Mouse (Mus musculus): ENCODE measurements around the gene Trak1. TPM values are rescaled to one million over a fixed set of nuclear protein-coding genes. Genes with fewer than 3 reads are reported as not detected.
"Not testable (repeated sequence)": the region's sequence is repeated elsewhere in the genome, so short reads cannot be mapped to it uniquely, and the experiment has no call there.

The Trak1 gene
- polyA plus RNA-seq, 1 experiment from 2014 or later: 16.2 TPM

DNA sequence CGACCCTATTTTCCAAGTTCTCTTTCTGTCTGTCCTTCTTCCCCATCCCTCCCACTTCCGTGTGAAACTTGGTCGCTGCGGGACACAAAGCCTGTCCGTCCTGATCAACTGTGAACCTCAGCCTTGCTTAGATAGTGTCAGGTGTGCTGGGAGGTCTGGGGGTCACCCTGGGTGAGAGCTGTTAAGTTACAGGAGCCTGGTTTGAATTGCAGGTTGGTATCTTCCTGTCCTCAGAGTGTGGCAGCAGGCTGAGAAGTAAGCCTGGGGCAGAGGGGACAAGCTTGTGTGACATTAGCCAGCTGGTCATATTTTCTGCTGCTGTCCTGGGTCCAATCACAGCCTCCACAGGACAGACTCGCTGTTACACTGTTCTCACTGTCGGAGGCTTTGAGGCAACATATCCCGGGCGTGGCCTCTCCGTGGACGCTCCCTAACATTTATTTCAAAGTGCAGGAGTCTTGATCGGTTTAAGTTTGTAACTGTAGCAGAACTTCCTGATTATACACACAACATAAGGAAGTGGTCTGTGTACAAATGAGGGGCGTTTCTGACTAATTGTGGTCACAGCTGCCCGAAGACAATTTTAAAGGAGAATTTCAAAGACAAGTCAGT, 17.3 kb downstream of the Trak1 start:
- Histone ChIP-seq H3K27ac (ENCODE audit: low read length) (peak overlapping the region; percentile 90), H3K4me1 (ENCODE audit: insufficient read depth, low read length) (peaks cover 57% of the 10 kb centered on the region)
- 8% methylated on average over 14 of the region's 14 CpGs for WGBS

DNA sequence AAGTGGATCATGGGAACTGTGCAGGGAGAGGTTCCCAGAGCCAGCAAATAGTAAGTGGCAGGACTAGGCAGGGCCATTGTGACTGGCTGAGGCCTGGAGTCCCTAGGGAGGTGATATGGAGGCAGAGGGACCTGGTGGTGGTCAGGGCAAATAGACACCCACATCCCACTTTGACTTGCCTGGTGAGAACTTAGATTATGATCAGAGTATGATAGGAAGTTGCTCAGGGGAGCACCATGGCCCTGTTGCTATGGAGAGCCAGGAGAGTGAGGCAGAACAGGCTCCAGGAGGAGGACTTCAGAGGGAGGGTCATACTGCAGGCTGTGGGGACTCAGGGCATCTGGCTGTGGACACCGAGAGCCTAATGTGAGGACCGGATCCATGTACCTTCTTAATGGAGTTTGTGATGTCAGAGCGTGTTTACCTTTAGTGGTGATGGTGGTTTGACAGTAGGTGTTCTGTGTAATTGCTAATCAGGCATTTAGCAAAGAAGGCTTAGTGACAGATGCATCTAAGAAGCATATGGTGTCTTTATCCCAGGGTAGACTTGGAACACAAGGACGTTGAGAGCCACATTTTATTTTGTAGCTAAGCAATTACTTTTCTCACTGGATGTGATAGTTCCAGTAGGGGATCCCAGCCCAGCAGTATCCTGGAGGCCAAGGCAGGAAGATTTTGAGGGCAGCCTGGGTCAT, 18.7 kb downstream of the Trak1 start:
- H3K9me3 ChIP-seq (ENCODE audit: low read length): no peaks in the 10 kb centered on the region
- no peaks in the 10 kb centered on the region for H3K27me3 ChIP-seq (ENCODE audit: insufficient read depth, low read length)
- no peak for ATAC-seq (ENCODE audit: low FRiP score, low TSS enrichment)
- no peak overlapping the region for H3K9ac ChIP-seq (replicated peaks; ENCODE audit: low read length)
- H3K4me3 ChIP-seq (ENCODE audit: low read length): no peak overlapping the region
- 81% methylated on average over 4 of the region's 4 CpGs for WGBS
- peaks cover 61% of the 10 kb centered on the region for H3K4me1 ChIP-seq (ENCODE audit: insufficient read depth, low read length)
- H3K36me3 ChIP-seq (ENCODE audit: insufficient read depth, low read length): no peaks in the 10 kb centered on the region
- H3K4me2 ChIP-seq (replicated peaks; ENCODE audit: low read depth, low read length): no peak overlapping the region
- no peak overlapping the region; the same call in 1 of the 2 replicates for H3K27ac ChIP-seq (ENCODE audit: low read length)

More for the DNA sequence above, 17.3 kb downstream of the Trak1 start:
- Histone ChIP-seq H3K9me3 (ENCODE audit: low read length) (no peaks in the 10 kb centered on the region), H3K27me3 (ENCODE audit: insufficient read depth, low read length) (no peaks in the 10 kb centered on the region), H3K9ac (replicated peaks; ENCODE audit: low read length) (peak overlapping the region; percentile 69), H3K4me3 (ENCODE audit: low read length) (peak overlapping the region; percentile 30), H3K36me3 (ENCODE audit: insufficient read depth, low read length) (no peaks in the 10 kb centered on the region), H3K4me2 (replicated peaks; ENCODE audit: low read depth, low read length) (peak overlapping the region; percentile 65)
- peak; percentile 62; the same call in 1 of the 2 replicates for ATAC-seq (ENCODE audit: low FRiP score, low TSS enrichment)

DNA sequence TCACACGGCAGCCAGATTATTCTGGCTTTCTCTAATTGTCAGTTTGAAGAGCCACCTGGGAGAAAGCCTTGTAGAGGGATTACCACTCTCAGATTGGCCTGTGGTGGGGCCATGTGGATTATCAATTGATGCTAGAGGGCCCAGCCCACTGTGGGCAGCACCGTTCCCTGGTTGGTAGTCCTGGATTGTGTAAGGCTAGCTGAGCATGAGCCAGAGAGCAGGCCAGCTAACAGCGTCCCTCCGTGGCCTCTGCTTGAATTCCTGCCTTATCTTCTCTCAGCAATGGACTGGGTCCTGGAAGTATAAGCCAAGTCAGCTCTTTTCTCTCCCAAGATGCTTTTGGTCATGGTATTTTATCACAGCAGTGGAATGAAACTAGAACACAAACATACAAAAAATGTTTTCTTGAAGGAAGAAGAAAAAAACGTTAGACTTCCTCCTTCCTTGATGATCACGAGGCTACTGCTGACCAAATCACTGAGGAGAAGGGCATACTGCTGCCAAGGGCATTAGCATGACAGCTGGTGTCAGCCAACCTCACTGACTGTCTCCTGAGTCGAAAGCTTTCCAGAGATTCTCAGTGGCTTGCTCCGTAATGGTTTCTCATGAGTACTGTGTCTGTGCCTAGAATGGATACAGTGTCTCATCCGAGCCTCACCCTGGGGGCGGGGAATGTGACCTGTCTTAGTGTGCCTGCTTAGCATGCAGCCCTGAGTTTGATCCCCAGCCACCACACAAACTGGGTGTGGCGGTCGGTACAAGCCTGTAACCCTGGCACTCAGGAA, 19.5 kb downstream of the Trak1 start:
- Histone ChIP-seq H3K27ac (ENCODE audit: low read length) (peak overlapping the region; percentile 51; the same call in 1 of the 2 replicates), H3K27me3 (ENCODE audit: insufficient read depth, low read length) (no peaks in the 10 kb centered on the region), H3K9ac (replicated peaks; ENCODE audit: low read length) (no peak overlapping the region), H3K9me3 (ENCODE audit: low read length) (no peaks in the 10 kb centered on the region), H3K4me2 (replicated peaks; ENCODE audit: low read depth, low read length) (no peak overlapping the region), H3K4me1 (ENCODE audit: insufficient read depth, low read length) (peaks cover 58% of the 10 kb centered on the region), H3K4me3 (ENCODE audit: low read length) (no peak overlapping the region), H3K36me3 (ENCODE audit: insufficient read depth, low read length) (0 out of 2 replicates have a peak, but pooled peaks cover 3% of the 10 kb centered on the region)
- no peak for ATAC-seq (ENCODE audit: low FRiP score, low TSS enrichment)
- WGBS: 65% methylated on average over 12 of the region's 12 CpGs

DNA sequence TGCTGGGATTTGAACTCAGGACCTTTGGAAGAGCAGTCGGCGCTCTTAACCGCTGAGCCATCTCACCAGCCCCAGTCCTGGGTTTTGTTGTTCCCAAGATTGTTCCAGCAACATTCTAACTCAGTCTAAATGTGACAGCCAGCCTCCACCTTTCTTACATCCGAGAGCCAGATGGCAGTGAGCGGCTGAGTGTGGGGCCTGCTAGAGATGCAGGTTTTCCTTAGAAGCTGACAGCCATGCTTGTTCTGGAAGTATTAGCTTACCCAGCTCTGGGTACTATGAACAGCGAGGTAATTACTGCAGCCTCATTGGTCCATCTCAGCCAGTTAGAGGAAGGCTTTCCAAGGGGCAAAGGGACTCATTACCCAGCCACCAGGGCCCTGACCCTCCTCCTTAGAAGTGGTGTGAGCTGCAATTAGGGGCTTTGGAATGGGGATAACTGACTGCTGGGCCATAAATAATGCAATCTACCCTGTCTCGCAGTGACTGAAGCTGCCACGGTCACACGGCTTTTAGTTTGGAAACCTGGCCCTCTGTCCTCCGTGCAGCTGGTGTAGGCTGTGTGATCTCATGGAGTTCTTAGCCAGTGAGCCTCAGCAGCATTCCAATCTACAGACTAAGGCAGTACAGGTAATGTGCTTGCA, 22.1 kb downstream of the Trak1 start:
- Histone ChIP-seq H3K9ac (replicated peaks; ENCODE audit: low read length) (no peak overlapping the region; the same call in 1 of the 2 replicates), H3K36me3 (ENCODE audit: insufficient read depth, low read length) (0 out of 2 replicates have a peak, but pooled peaks cover 7% of the 10 kb centered on the region), H3K27ac (ENCODE audit: low read length) (peak overlapping the region; percentile 53; the same call in 1 of the 2 replicates), H3K4me1 (ENCODE audit: insufficient read depth, low read length) (peaks cover 33% of the 10 kb centered on the region), H3K4me2 (replicated peaks; ENCODE audit: low read depth, low read length) (no peak overlapping the region), H3K4me3 (ENCODE audit: low read length) (no peak overlapping the region), H3K27me3 (ENCODE audit: insufficient read depth, low read length) (no peaks in the 10 kb centered on the region), H3K9me3 (ENCODE audit: low read length) (no peaks in the 10 kb centered on the region)
- ATAC-seq (ENCODE audit: low FRiP score, low TSS enrichment): peak; percentile 40
- 50% methylated on average over 10 of the region's 10 CpGs for WGBS

DNA sequence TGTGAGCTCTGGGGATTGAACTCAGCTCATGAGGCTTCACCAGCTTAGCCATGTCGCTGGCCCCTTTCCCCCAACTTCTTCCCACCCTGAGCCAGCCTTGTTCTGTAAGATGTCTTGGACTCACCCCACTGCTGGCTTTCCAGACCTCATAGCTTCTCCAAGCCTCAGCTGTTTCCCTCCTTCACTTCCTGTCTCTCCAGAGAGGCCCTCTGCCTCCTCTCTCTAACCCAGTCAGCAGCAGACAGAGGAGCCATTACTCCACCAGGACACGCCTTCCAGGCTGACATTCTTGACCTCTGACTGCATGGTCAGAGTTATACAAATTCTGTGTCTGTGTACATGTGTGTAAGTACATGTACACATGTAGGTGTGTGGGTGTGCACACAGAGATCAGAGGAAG, 23.1 kb downstream of the Trak1 start:
- 70% methylated on average over 2 of the region's 2 CpGs for WGBS
- ATAC-seq (ENCODE audit: low FRiP score, low TSS enrichment): no peak
- H3K4me1 ChIP-seq (ENCODE audit: insufficient read depth, low read length): peaks cover 23% of the 10 kb centered on the region
- H3K4me2 ChIP-seq (replicated peaks; ENCODE audit: low read depth, low read length): no peak overlapping the region
- no peak overlapping the region for H3K4me3 ChIP-seq (ENCODE audit: low read length)
- H3K36me3 ChIP-seq (ENCODE audit: insufficient read depth, low read length): 0 out of 2 replicates have a peak, but pooled peaks cover 7% of the 10 kb centered on the region
- no peaks in the 10 kb centered on the region for H3K27me3 ChIP-seq (ENCODE audit: insufficient read depth, low read length)
- no peak overlapping the region for H3K9ac ChIP-seq (replicated peaks; ENCODE audit: low read length)
- no peaks in the 10 kb centered on the region for H3K9me3 ChIP-seq (ENCODE audit: low read length)
- H3K27ac ChIP-seq (ENCODE audit: low read length): no peak overlapping the region

DNA sequence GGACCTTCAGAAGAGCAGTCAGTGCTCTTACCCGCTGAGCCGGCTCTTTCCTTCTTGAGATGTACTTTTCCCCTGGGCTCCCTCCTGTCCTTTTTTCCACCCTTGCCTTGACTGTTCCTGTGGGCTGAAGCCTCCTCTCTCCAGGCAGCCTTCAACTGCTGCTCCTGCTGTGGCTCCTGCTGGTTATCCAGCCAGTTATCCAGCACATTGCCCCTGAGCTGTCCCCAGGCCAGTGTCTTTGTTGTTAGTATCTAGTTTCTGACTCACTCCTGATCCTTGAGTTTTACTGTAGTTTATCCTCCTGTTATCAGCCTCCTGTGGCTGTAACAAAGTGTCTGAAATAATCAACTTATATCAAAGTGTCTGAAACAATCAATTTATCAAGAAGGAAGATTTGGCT, 23.8 kb downstream of the Trak1 start:
- no peaks in the 10 kb centered on the region for H3K27me3 ChIP-seq (ENCODE audit: insufficient read depth, low read length)
- no peak overlapping the region for H3K27ac ChIP-seq (ENCODE audit: low read length)
- 90% methylated on average over 2 of the region's 2 CpGs for WGBS
- H3K9ac ChIP-seq (replicated peaks; ENCODE audit: low read length): no peak overlapping the region
- 0 out of 2 replicates have a peak, but pooled peaks cover 7% of the 10 kb centered on the region for H3K36me3 ChIP-seq (ENCODE audit: insufficient read depth, low read length)
- no peak for ATAC-seq (ENCODE audit: low FRiP score, low TSS enrichment)
- no peak overlapping the region for H3K4me3 ChIP-seq (ENCODE audit: low read length)
- H3K4me2 ChIP-seq (replicated peaks; ENCODE audit: low read depth, low read length): no peak overlapping the region
- H3K4me1 ChIP-seq (ENCODE audit: insufficient read depth, low read length): peaks cover 20% of the 10 kb centered on the region
- no peaks in the 10 kb centered on the region for H3K9me3 ChIP-seq (ENCODE audit: low read length)

DNA sequence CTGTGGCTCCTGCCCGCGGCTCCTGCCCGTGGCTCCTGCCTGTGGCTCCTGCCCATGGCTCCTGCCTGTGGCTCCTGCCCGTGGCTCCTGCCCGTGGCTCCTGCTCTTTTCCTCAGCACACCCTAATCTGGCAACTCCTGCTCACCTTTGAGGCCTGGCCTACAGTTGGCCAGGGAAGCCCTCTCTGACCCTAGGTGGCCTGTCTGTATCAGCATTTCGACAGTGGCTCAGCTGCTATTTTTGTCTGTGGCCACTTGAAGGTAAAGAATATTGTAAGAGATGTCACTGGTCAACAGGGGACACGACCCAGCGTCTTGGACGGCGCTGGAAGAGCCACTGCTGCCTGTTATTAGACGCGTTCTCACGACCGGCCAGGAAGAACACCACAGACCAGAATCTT, 24.7 kb downstream of the Trak1 start:
- Histone ChIP-seq H3K9ac (replicated peaks; ENCODE audit: low read length) (no peak overlapping the region), H3K27me3 (ENCODE audit: insufficient read depth, low read length) (no peaks in the 10 kb centered on the region), H3K36me3 (ENCODE audit: insufficient read depth, low read length) (0 out of 2 replicates have a peak, but pooled peaks cover 7% of the 10 kb centered on the region), H3K4me3 (ENCODE audit: low read length) (no peak overlapping the region), H3K4me2 (replicated peaks; ENCODE audit: low read depth, low read length) (no peak overlapping the region), H3K27ac (ENCODE audit: low read length) (no peak overlapping the region), H3K4me1 (ENCODE audit: insufficient read depth, low read length) (peaks cover 13% of the 10 kb centered on the region), H3K9me3 (ENCODE audit: low read length) (no peaks in the 10 kb centered on the region)
- WGBS: 94% methylated on average over 14 of the region's 14 CpGs
- no peak for ATAC-seq (ENCODE audit: low FRiP score, low TSS enrichment)

DNA sequence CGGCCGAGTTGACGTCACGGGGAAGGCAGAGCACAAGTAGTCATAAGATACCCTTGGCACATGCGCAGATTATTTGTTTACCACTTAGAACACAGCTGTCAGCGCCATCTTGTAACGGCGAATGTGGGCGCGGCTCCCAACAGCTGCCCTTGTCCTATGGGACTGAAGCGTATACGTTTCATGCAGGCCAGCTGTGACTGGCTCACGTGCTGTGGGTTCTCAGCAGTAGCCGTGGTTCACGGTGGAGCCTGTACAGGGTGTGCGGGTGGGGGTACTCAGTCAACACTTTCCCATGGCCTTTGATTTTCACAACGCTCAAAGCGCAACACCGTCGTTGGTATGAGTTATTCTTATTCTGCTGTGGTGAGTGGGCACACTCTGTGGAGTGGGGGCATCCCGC, 31.0 kb downstream of the Trak1 start:
- H3K4me2 ChIP-seq (replicated peaks; ENCODE audit: low read depth, low read length); H3K9me3 ChIP-seq (ENCODE audit: low read length); H3K27me3 ChIP-seq (ENCODE audit: insufficient read depth, low read length); H3K36me3 ChIP-seq (ENCODE audit: insufficient read depth, low read length); ATAC-seq (ENCODE audit: low FRiP score, low TSS enrichment); H3K4me3 ChIP-seq (ENCODE audit: low read length); H3K9ac ChIP-seq (replicated peaks; ENCODE audit: low read length); H3K27ac ChIP-seq (ENCODE audit: low read length): not testable (repeated sequence)
- WGBS: 97% methylated on average over 16 of the region's 21 CpGs
- H3K4me1 ChIP-seq (ENCODE audit: insufficient read depth, low read length): peaks cover 17% of the 10 kb centered on the region

DNA sequence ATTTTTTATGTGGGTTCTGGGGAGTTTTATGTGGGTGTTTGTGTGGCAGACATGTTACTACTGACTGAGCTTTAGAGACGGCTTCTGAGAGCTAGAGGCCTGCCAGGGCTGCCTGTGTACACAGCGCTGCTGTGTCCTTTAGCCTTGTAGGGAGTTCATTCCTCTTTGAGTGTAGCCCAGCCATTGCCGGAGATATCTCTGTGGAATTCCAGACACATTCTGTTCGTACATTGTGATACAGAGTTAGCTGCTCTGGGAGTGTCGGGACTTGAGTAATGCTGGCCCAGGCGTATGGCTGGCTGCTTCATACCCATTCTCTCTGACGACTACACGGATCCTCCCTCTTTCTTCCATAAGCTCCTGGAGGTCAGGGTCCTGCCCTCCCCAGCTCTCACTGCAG, 31.9 kb downstream of the Trak1 start:
- Histone ChIP-seq H3K4me2 (replicated peaks; ENCODE audit: low read depth, low read length) (no peak overlapping the region), H3K4me3 (ENCODE audit: low read length) (no peak overlapping the region), H3K27ac (ENCODE audit: low read length) (no peak overlapping the region; the same call in 1 of the 2 replicates), H3K4me1 (ENCODE audit: insufficient read depth, low read length) (peaks cover 24% of the 10 kb centered on the region), H3K9ac (replicated peaks; ENCODE audit: low read length) (no peak overlapping the region), H3K36me3 (ENCODE audit: insufficient read depth, low read length) (peaks cover 5% of the 10 kb centered on the region; the same call in 1 of the 2 replicates), H3K27me3 (ENCODE audit: insufficient read depth, low read length) (no peaks in the 10 kb centered on the region), H3K9me3 (ENCODE audit: low read length) (no peaks in the 10 kb centered on the region)
- 72% methylated on average over 8 of the region's 8 CpGs for WGBS
- no peak for ATAC-seq (ENCODE audit: low FRiP score, low TSS enrichment)

All from kidney, embryonic 16.5 days (tissue).